16 mouse cellular contexts compared by ENCODE assay signal in the genomic region with DNA sequence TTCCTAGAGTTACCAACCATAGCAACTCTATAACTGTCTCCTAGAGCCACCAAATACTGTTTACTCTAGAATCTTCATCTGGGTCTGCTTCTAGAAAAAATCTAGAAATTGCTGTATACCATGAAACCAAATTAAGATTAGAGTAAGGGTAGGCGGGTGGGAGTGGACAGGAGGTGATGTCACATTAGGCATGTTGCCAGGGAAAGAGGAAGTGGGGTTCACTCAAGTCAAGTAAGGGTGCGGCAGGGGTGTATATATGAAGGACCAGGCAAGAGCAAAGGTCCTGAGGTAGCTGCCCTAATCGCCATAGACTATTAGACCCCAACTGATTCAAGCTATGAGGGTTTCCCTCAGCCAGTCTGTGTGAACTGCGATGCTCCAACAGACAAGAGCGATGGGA.
"Had no signal": no experiment of that assay in that cellular context is flagged by ENCODE, and none has a peak within 500 bp of the region (broad histone marks: within the 10 kb centered on the region; RNA-seq: fewer than 3 reads in every experiment).

No protein-coding gene starts in this region.

- H3K9ac ChIP-seq: neural tube, embryonic 13.5 days; neural tube, embryonic 15.5 days; stomach, embryonic 15.5 days had no signal

- H3K27me3 ChIP-seq: neural tube, embryonic 13.5 days; neural tube, embryonic 15.5 days; stomach, embryonic 15.5 days had no signal

- DNase-seq: retina, postnatal 1 day; right cerebral cortex, adult 18-20 months; right cerebral cortex, postnatal 14 days; right cerebral cortex, postnatal 25 days; right cerebral cortex, postnatal 4 days; spleen, adult 18-20 months; thymus, adult 18-20 months; thymus, adult 2 months; thymus, postnatal 14 days; thymus, postnatal 25 days; thymus, postnatal 36 days; thymus, postnatal 4 days had no signal

- H3K27ac ChIP-seq: neural tube, embryonic 13.5 days; neural tube, embryonic 15.5 days; stomach, embryonic 15.5 days; stomach, postnatal 0 days had no signal

- H3K36me3 ChIP-seq: neural tube, embryonic 13.5 days; neural tube, embryonic 15.5 days; stomach, embryonic 15.5 days had no signal

- H3K4me3 ChIP-seq: neural tube, embryonic 13.5 days; neural tube, embryonic 15.5 days; stomach, embryonic 15.5 days had no signal

- H3K9me3 ChIP-seq: neural tube, embryonic 13.5 days; neural tube, embryonic 15.5 days; stomach, embryonic 15.5 days had no signal

- H3K4me2 ChIP-seq: neural tube, embryonic 13.5 days; neural tube, embryonic 15.5 days; stomach, embryonic 15.5 days had no signal
